Mouse (Mus musculus): Measurements from ENCODE around the gene Rpl13a.

DNA sequence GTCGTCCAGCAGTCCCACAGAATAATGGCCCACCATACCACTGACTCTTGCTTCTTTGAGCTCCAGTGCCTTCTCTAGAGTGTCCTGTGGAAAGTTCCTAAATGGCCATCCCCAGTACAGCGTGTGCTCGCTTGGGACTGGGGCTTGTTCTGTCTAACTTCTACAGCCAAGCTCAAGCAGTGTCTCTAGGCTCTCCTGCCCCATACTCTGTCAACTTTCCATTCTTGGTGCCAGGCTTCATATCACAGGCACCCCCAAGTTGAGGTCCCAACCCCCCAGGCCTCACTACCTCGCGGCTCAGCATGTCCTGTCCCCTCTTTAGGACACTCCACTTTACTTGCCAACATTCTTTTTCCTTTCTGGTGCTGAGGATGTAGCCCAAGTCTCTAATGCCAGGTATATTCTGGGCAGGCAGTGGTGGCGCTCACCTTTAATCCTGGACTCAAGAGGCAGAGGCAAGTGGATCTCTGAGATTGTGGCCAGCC lies 31.8 kb upstream of the Rpl13a start:
- TF ChIP-seq CTCF (IDR thresholded peaks at IDR 0.05; ENCODE audit: low read depth) (no peak), EP300 (IDR thresholded peaks at IDR 0.05; ENCODE audit: low read depth) (no peak)

Data from heart, postnatal 0 days (tissue).